Mouse (Mus musculus) MEL-GATA-1-ER (cell line): ENCODE measurements around the gene Neurod6.
"Not testable (repeated sequence)": the region's sequence is repeated elsewhere in the genome, so short reads cannot be mapped to it uniquely, and the experiment has no call there.

ENCODE experiments used
- DNase-seq: peaks from one replicate; pipeline ENCODE4 v3.0.0-alpha.2; 2012; ENCODE audit warnings: low read depth; ENCODE audit errors: extremely low read depth

The Neurod6 gene

DNA sequence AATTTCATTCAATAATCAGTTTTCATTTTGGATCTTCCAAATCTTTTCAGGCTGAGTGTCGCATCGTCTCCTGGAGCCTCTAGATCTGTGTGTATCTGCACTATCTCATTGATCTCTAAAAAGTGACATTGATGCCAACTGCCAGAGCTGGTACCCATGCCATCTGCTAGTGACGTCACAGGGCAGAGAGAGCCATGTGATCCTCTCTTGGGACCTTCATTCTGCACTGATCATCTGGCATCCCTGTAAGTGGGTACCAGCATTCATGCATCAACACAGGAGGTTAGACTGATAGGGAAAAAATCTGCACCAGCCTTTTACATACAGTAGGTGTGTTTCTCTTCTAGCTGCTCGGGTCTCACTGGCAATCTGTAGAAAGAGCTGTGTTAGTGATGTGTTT, at the start of gene Neurod6:
Neurod6 (minus strand) TSS at position 290 of the 400 bp plus-strand sequence.
- DNase-seq, result no peak

DNA sequence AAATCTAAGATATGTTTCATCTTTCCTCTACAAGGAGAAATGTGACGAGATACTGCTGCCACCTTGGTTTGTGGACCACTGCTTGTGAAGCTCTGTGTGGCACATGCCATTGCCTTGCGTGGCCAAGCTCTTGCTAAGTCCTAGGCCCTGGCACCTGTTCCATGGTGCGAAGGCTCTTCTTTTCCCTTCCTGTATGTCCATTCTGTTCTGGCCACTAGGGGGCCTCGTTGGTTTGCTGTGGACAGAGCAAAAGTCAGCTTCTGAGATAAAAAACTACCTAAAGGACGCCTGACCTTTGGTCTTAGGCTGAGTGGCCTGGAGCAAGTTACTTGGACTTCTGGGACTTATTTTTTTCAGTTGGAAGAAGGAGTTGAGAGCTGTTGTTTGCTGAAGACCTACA, 36.1 kb upstream of the Neurod6 start:
- DNase-seq, result no peak

DNA sequence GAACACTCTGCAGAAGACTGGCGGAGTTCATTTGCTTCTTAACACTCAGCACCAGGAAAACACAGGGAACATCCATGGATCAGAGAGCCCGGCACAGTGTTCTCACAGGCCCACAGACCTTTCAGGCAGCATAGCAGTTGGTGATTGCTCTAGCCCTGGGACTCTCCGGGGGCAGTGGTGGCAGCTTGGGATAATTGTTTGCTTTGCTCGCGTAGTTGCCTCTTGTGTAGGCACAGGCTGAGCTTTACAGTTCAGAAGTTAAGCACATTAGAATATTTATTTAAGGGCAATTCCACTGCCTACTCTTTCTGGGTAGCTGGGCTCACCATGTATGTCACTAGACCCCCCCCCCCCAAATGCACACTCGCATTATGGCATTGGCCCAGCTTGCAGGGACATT, 34.4 kb upstream of the Neurod6 start:
- DNase-seq, result no peak

- DNase-seq, result not testable (repeated sequence)
Measured at GRCm38 (mm10) chr6:55710913-55711312, 29.9 kb upstream of the Neurod6 start.

- no peak for DNase-seq
Measured at GRCm38 (mm10) chr6:55704759-55705104, 23.7 kb upstream of the Neurod6 start.

DNA sequence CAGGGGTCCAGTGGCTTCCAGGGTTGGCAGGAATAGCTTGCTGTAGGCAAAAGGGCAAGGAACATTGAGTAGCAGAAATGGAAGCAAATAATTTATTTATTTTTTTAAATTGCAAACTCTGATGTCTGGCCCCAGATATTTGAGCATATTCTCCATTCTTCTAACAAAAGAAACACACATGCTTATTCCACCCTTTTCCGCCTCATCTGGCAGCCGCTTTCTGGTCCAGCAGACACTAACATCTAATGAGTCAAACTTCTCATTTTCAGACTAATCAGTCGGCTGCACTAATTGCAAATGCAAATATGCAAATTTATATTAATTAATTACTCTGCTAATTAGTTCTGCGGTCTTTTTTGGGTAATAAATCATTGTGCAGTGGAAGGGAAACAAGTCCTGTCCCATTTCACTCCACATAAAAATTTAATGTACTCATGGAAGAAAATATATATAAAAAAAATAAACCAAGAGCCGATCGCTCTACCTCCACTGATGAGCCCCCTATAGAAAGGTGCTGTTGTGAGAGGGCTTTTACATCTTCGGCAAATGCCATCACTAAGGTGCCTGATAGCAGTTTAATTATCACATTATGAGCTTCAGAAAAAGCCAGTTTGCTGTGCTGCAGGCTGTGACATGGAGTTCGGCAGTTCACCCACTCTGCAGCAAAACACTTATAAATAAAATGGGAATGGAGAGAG, 23.1 kb upstream of the Neurod6 start:
- DNase-seq, result no peak

- DNase-seq, result no peak
Measured at GRCm38 (mm10) chr6:55700392-55701386, 19.6 kb upstream of the Neurod6 start.

DNA sequence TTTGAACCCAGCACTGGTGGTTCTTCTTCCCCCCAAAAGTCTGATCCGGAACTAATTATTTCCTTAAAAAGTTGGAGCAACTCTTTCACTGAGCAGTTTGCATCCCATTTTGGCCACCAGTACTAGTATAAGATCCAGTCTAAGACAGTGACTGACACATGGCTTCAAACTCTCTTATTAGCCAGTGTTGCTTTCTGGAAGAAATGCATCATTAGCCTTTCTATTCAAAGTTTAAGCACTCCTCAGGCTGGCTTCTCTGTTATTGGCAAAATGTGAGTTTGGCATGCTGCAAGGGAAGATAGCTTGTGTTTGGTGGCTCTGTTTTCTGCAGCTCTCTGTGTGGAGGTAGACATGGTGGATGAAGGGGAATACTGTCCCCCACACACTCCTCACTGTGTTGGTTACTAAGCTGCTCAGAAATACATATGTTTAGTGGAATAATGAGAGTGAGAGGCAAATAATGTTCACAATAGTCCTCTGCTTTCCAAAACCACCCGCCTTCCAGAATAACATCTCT, 9.0 kb upstream of the Neurod6 start:
- no peak for DNase-seq

- DNase-seq, result no peak
Measured at GRCm38 (mm10) chr6:55683506-55683905, 2.4 kb upstream of the Neurod6 start.

DNA sequence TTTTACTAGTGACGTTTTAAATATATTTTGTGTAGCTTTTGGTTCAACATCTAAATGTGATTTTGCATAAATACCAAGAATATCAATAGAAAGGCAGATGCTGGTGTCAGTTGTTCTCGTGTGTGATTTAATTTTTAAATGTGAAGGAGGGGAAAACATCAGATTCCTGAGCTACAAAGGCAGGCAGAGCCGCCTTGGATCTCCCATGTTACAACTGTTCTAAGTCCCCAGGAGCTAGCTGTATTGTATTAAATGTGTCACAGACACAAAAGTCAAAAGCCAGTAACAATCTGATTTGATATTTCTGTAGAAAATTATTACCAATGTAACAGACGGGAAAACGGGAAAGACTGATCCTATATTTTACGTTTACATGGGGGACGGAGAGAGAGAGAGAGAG, 1.8 kb upstream of the Neurod6 start:
- DNase-seq, result no peak

DNA sequence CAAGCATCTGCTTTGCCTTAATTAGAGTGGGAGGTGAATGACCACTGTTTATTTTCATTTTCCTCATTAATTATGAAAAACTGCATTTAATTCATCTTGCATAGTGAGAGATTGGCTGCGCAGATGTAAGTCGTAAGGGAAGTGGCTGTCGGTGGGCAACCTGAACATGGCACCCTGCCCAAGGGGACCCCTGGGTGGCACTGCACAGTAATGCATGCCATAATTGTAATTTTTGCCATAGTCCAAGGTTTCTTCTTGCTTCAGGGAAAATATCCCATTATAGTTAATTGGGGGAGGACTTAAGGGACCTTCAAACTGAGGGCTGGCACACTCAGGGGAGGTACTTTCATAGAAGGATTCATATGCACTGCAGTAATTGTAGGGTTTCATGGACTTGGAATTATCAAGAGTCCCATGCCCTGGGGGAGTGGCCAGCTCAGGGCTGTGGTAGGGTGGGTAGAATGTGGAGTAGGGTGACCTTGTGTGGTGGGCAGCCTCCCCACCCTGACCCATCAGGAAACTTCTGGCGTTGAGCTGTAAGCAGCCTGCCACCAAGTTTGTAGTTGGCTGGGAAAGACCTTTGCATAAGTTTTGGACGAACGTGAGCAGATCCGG, 2.4 kb downstream of the Neurod6 start:
- no peak for DNase-seq

- DNase-seq, result no peak
Measured at GRCm38 (mm10) chr6:55677326-55677725, 3.7 kb downstream of the Neurod6 start.

DNA sequence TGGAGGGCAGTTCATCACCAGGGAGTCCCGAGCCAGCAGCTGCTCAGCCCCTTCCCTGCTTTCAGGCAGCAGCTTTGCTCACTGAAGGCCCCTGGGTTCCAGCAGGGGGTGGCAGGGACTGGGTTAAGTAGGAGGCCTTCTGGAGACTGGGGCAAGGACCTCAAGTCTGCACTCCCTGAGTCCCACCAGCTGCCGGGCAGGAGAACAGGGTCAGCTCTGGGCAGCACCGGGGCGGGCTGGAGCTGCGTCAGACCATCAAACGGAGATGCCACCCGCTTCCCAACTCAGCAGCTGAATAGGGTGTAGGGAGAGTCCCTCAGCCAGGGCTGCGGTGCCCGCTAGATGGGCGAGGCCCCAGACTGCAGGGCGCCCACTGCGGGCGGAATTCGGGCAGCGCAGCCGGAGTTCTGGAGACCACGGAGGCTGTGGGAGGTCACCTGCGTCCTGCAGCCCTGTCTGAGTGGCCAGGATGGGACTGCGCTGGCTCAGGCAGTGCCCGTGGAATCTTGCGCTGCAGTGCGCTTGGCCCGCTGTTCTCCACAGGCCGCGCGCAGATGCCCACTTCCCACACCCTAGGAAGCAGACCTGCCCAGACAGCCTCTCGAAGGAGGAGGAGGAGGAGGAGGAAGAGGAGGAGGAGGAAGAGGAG, 4.3 kb downstream of the Neurod6 start:
- DNase-seq, result no peak

- no peak for DNase-seq
Measured at GRCm38 (mm10) chr6:55676141-55676662, 4.9 kb downstream of the Neurod6 start.

DNA sequence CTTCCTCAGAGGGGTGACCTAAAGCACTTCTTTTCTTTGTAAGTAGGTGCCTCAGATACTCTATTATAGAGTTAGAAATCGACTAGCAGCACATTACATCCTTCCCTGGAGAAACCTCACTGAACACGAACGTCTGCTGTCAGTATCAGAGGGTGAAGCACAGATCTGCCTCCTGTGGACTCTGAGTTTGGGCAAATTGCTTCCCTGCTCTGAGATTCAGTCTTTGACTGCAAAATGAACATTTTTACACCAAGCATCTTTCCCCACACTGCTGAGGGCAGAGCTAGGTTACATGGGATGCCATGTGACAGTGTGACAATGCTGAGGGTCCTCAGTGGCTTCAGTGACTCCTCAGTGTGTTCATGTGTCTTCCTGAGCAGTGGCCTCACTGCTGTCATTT, 13.3 kb downstream of the Neurod6 start:
- DNase-seq, result no peak

DNA sequence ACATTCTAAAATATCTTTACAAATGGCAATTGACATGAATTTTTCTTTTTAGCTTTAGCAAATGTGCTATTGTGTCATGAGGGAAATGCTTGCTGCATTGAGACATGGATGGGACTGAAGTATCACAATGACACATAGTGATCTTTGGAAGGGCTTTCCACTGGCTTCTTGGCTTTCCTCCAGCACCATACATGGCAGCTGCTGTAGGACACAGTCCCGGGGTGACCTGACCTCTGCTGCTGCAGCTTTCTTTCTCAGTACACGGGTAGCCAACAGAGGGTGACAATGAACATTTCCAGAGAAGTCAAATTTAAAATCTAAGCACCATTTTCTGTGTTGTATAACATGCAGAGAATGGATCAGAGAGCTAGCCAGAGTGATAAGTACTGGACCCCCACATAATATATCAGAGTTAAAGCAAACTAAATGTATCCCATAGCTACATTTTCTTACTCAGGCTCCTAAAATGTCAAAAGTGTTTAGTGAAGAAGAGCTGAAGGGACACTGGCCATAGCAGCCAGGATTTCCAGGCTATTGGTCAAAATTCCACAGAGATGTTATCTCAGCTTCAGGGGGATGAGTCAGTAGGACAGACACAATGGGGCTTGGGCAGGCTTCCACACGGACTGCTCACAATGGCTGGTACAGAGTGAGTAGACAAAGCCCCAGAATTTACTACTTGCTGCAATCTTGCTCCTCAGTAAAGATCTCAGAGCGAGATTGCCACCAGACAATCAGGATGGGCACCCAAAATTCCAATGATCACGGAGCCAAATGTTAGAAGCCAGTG, 19.7 kb downstream of the Neurod6 start:
- DNase-seq, result no peak

GRCm38 (mm10) chr6:55649996-55650395, 31.1 kb downstream of the Neurod6 start:
- no peak for DNase-seq

DNA sequence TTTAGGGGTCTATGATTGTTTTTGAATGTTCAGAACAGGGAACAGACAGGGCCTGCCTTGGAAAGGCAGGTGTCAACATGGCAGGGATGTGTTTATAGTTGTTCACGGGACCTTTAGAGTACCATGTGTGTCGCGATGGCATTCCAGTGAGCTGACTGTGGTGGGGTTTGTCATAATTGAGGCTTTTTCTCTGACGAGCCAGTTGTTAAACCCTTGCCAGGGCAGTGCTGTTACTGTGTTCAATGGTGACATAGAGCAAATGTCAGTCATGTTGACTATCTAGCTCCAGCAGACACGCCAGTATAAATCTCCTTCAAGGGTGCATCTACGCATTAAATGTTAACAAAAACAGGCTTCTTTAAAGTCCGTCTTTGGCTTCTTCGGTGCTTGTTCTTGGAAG, 31.5 kb downstream of the Neurod6 start:
- no peak for DNase-seq

DNA sequence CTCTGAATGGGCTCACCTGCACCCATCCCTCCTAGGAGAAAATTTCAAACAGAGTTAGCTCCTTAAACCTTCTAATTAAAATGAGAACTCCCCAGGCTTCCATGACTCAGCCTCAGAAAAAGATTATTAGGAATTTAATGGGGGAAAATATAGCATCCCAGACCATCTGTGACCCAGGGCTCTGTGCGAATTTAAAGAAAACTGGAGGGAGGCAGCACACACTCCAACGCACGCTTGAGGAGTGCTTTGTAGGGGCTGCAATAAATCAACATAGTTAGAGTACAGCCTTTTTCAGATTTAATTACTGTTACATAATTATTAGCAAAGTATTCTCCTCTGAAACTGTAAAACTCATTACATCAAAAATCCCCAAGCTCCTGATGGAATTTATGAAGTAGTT, 32.2 kb downstream of the Neurod6 start:
- DNase-seq, result no peak

DNA sequence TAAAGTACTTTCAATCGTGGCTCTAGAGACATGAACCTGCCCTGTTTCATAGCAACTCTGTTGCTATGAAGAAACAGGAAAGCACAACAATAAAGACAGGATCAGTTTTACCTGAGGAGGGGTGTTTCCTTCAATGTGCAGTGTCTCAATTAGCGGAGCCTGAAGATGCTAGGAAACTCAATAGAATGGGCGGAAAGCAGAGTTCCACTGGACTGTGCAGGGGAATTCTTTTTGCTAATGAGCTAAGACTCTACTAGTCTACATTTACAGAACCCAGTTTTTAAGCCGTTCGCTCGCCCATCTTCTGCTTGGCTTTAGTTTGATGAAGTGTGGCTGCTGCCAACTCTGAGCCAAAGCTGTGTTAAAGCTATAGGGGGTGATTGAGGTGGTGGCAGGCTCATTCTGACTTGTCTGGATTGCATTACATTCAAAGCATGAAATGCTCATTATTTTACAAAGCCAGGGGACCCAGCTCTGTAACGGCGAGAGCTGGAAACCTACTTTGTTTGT, 33.2 kb downstream of the Neurod6 start:
- no peak for DNase-seq
